Mouse (Mus musculus) hindbrain, postnatal 0 days (tissue): ENCODE results near the gene Ccl24. TPM values are rescaled to one million over a fixed set of nuclear protein-coding genes. Genes with fewer than 3 reads are reported as not detected.

ENCODE experiments used
- ATAC-seq: fragments of 200-750 bp; cut with Nextera tagmentation; 2 replicates; pipeline ENCODE4 v1.8.0; 2017; ENCODE audit warnings: mild to moderate bottlenecking, moderate TSS enrichment, moderate library complexity
- DNase-seq: peaks from one replicate; pipeline ENCODE4 v3.0.0-alpha.2; 2015; ENCODE audit warnings: low spot score
- H3K27ac ChIP-seq: fragments of 300-500 bp; sonication (generic); 2 replicates; pipeline ENCODE4 v1.5.1; 2014; ENCODE audit warnings: mild to moderate bottlenecking
- H3K27me3 ChIP-seq: fragments of 300-500 bp; sonication (generic); 2 replicates; pipeline ENCODE4 v1.6.1; 2014; ENCODE audit warnings: low read length, mixed read lengths; ENCODE audit not compliant: insufficient read depth
- H3K36me3 ChIP-seq: fragments of 300-500 bp; sonication (generic); 2 replicates; pipeline ENCODE4 v1.6.1; 2014; ENCODE audit warnings: low read length, mixed read lengths; ENCODE audit not compliant: insufficient read depth
- H3K4me1 ChIP-seq: fragments of 300-500 bp; sonication (generic); 2 replicates; pipeline ENCODE4 v1.6.1; 2014; ENCODE audit warnings: antibody characterized with exemption, low read length, mixed read lengths; ENCODE audit not compliant: insufficient read depth
- H3K4me2 ChIP-seq: fragments of 300-500 bp; sonication (generic); 2 replicates; pipeline ENCODE4 v1.6.1; 2014; ENCODE audit warnings: low read depth, mild to moderate bottlenecking, low read length, moderate library complexity, mixed read lengths
- H3K4me3 ChIP-seq: fragments of 300-500 bp; sonication (generic); 2 replicates; pipeline ENCODE4 v1.5.1; 2014; ENCODE audit warnings: low read length
- H3K9ac ChIP-seq: fragments of 300-500 bp; sonication (generic); replicated peaks from 2 replicates; pipeline ENCODE4 v1.6.1; 2014; ENCODE audit warnings: mild to moderate bottlenecking, low read length, moderate library complexity, mixed read lengths
- H3K9me3 ChIP-seq: fragments of 300-500 bp; sonication (generic); 2 replicates; pipeline ENCODE4 v1.6.1; 2016; ENCODE audit warnings: low read length, mixed read lengths
- CTCF ChIP-seq: IDR thresholded peaks from 2 replicates; pipeline ENCODE4 v1.5.1; 2016; ENCODE audit warnings: antibody characterized with exemption, control low read depth, low read depth
- WGBS: fragments of 180-500 bp; shearing (Covaris S2); extraction: QIAGEN DNeasy Blood & Tissue Kit; methylation state at CpG from one replicate; pipeline ENCODE4 v1.1.7; 2014; 5-methylcytosine and 5-hydroxymethylcytosine counted together
- polyA plus RNA-seq: library from polyadenylated mRNA; unstranded; fragments of >200 nt; fragmentation: Nextera tagmentation; extraction: Ambion mirVana; gene quantifications from 2 replicates; pipeline ENCODE4 v1.2.1, GENCODE M21; 2015
- total RNA-seq: library from RNA; depleted of rRNA; stranded (reverse); fragments of >200 nt; gene quantifications from 2 replicates; pipeline ENCODE4 v1.2.3, GENCODE M21; 2014

Ccl24 gene
- total and polyA plus RNA-seq, 2 experiments from 2014 or later: 0.26 to 2.5 TPM

DNA sequence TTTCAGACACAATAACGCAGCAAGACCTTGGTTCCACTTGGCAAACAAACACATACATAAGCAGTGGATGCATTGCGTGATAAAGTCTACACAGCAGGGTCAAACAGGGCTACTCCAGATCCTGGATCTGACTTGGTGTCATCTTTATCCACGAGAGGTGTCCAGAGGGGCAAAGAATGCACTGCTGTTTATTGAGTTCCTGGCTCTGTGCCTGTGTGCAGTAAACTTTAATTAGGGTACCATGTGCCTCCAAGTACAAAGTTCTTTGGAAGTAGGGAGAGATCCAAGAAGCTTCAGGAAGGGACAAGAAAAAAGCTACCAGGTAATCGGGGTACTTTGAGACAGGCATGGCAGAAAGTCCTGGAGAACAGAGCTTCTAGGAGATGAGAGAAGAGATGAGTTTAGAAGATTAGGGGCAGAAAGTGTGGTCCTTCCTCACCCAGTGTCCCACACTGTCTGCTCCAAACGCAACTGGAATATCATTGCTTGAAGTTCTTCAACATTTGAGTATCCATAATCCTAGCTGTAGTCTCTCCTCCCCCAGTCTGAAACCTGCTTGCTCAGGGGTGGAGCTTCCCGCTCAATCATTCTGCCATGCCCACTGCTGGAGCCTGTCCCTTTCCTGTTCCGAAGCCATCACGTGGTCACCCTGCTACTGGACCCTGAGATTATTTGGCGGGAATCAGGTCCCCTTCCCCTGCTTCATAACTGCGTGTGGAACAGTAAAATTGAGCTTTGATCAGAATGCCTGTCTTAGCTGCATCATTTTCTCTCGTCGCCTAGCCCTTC, 17.3 kb upstream of the Ccl24 start:
- Histone ChIP-seq H3K4me3 (no peak overlapping the region), H3K36me3 (no peaks in the 10 kb centered on the region), H3K9ac (no peak overlapping the region), H3K9me3 (peaks cover 5% of the 10 kb centered on the region; the same call in 1 of the 2 replicates), H3K27ac (no peak overlapping the region), H3K4me2 (no peak overlapping the region), H3K27me3 (no peaks in the 10 kb centered on the region), H3K4me1 (no peaks in the 10 kb centered on the region)
- no peak for TF ChIP-seq CTCF
- ATAC-seq (no peak), DNase-seq (no peak)
- 83% methylated on average over 11 of the region's 12 CpGs for WGBS

DNA sequence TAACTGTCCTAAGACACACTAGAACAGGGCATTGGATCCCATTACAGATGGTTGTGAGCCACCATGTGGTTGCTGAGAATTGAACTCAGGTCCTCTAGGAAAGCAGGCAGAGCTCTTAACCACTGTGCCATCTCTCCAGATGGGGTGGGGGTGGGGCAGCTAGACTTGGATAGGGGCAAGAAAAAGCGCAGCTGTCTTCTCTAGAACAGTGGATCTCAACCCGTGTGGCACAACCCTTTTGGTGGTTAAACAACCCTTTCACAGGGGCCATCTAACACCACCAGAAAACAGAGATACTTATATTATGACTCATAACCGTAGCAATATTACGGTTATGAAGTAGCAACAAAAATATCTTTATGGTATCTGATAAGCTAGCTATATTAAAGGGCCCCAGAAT, 14.9 kb upstream of the Ccl24 start:
- Histone ChIP-seq H3K9ac (no peak overlapping the region), H3K36me3 (no peaks in the 10 kb centered on the region), H3K4me2 (no peak overlapping the region), H3K4me1 (no peaks in the 10 kb centered on the region), H3K9me3 (peaks cover 5% of the 10 kb centered on the region; the same call in 1 of the 2 replicates), H3K27me3 (no peaks in the 10 kb centered on the region), H3K4me3 (no peak overlapping the region), H3K27ac (no peak overlapping the region)
- DNase-seq (no peak), ATAC-seq (no peak)
- no peak for TF ChIP-seq CTCF
- WGBS: 87% methylated on average over 4 of the region's 4 CpGs

DNA sequence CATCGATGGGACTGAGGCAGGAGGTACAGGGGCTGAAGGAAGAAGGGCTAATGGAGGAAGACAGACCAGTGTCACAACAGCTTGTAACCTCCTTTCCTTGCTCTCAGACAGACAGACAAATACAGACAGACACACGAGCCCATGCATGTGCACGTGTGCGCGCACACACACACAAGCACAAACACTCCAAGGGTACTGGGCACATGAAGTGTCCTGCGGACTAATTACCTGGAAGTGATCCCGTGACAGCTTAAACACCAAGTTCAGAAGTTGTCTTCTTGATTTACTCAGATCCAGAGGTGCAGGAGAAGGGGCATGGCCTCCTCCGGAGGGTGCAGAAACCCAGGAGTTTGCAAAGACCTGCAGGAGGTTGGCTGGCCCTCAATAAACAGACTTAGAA, 12.8 kb upstream of the Ccl24 start:
- ATAC-seq (no peak), DNase-seq (no peak)
- H3K9ac ChIP-seq: no peak overlapping the region
- no peaks in the 10 kb centered on the region for H3K27me3 ChIP-seq
- H3K4me3 ChIP-seq: no peak overlapping the region
- no peaks in the 10 kb centered on the region for H3K36me3 ChIP-seq
- no peaks in the 10 kb centered on the region for H3K9me3 ChIP-seq
- H3K27ac ChIP-seq: no peak overlapping the region
- WGBS: 93% methylated on average over 8 of the region's 8 CpGs
- no peaks in the 10 kb centered on the region for H3K4me1 ChIP-seq
- no peak overlapping the region for H3K4me2 ChIP-seq
- TF ChIP-seq CTCF: no peak

DNA sequence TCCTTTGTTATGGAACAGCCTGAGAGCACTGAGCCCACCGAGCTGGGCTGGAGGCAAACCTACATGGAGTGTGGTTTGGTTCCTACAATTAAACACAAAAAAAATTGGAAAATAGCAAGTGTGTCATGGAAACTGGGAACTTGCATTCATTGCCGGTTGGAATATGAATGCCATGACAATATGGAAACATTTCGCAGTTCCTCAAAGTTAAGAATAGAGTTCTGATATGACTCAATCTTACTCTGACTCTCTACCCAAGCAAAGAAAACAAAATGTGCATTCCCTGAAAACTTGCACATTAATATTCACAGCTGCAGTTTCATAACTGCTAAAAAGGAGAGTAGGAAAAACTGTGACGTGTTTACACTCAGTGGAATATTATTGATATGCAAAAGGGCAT, 9.5 kb upstream of the Ccl24 start:
- DNase-seq: no peak
- H3K4me3 ChIP-seq: no peak overlapping the region

DNA sequence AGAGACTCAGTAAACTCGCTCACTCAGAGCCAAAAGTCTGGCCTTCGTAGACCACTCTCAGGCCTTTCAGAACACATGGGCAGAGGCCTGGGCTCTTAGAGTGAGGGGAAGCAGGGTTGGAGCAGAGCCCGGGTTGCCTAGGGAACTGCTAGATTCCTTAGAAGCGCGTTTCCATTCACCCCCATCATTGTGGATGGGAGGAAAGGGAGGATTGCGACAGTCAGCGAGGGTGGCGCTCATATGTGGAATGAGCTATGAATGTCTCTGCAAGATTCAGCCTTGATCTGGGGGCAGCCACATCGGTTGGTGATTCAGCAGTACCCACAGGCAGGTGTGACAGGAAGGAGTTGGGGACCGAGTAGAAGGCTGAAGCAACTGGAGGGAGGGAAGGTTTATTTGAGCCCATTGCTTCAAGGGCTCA, 6.5 kb upstream of the Ccl24 start:
- Histone ChIP-seq H3K4me1 (no peaks in the 10 kb centered on the region), H3K4me2 (no peak overlapping the region), H3K27ac (peak overlapping the region; percentile 16; the same call in 1 of the 2 replicates), H3K9me3 (no peaks in the 10 kb centered on the region), H3K36me3 (no peaks in the 10 kb centered on the region), H3K9ac (no peak overlapping the region), H3K4me3 (no peak overlapping the region), H3K27me3 (no peaks in the 10 kb centered on the region)
- WGBS: 53% methylated on average over 10 of the region's 10 CpGs
- no peak for TF ChIP-seq CTCF
- DNase-seq: peak; percentile 72
- ATAC-seq: peak; percentile 85

More for the DNA sequence above, 9.5 kb upstream of the Ccl24 start:
- no peak overlapping the region for H3K9ac ChIP-seq
- H3K4me1 ChIP-seq: no peaks in the 10 kb centered on the region
- ATAC-seq: no peak
- H3K27ac ChIP-seq: no peak overlapping the region
- no peaks in the 10 kb centered on the region for H3K9me3 ChIP-seq
- 83% methylated on average over 4 of the region's 4 CpGs for WGBS
- no peak overlapping the region for H3K4me2 ChIP-seq
- no peaks in the 10 kb centered on the region for H3K36me3 ChIP-seq
- no peaks in the 10 kb centered on the region for H3K27me3 ChIP-seq
- no peak for TF ChIP-seq CTCF

DNA sequence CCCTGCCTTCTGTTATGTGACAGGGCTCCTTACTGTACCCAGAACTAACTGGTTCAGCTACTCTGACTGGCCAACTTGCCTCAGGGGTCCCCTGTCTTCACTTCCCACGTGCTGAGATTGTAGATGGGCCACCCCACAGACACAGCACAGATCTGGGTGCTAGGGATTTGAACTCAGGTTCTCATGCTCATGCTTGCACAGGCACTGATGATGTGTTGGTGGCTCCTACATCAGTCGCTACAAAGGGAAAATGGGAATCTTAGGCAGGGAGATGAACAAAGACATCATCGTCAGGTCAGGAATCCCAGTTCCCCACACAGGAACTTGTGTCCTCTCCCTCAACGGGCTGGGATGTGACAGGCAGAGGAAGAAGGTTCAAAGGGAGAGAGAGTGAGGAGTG, 3.2 kb upstream of the Ccl24 start:
- DNase-seq: no peak
- H3K4me1 ChIP-seq: no peaks in the 10 kb centered on the region
- no peaks in the 10 kb centered on the region for H3K36me3 ChIP-seq
- H3K27me3 ChIP-seq: no peaks in the 10 kb centered on the region
- H3K9ac ChIP-seq: no peak overlapping the region
- TF ChIP-seq CTCF: no peak
- H3K4me3 ChIP-seq: no peak overlapping the region
- no peak overlapping the region for H3K4me2 ChIP-seq
- no peak for ATAC-seq
- no peak overlapping the region for H3K27ac ChIP-seq
- no peaks in the 10 kb centered on the region for H3K9me3 ChIP-seq
- WGBS: 71% methylated on average over 4 of the region's 4 CpGs

DNA sequence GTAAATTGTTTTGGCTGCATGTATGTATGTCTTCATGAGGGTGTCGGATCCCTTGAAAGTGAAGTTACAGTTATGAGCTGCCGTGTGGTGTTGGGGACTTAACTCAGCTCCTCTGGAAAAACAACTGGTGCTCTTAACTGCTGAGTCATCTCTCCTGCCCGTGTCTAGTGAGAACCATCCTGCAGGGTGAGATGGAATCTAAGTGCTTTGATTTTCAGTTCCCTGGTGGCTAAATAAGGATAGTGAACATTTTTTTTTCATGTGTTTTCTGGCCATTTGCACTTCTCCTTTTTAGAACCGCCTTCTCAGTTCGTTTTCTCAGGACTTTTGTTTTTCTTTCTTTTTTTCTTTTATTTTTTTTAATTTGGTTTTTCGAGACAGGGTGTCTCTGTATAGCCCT, 4.2 kb downstream of the Ccl24 start:
- ATAC-seq: no peak
- no peak for DNase-seq
- H3K4me1 ChIP-seq: no peaks in the 10 kb centered on the region
- H3K27me3 ChIP-seq: no peaks in the 10 kb centered on the region
- TF ChIP-seq CTCF: no peak
- H3K9me3 ChIP-seq: no peaks in the 10 kb centered on the region
- 63% methylated on average over 6 of the region's 6 CpGs for WGBS
- H3K27ac ChIP-seq: no peak overlapping the region
- H3K9ac ChIP-seq: no peak overlapping the region
- no peak overlapping the region for H3K4me3 ChIP-seq
- no peaks in the 10 kb centered on the region for H3K36me3 ChIP-seq
- no peak overlapping the region for H3K4me2 ChIP-seq
